Mouse (Mus musculus): ENCODE results near the gene Lypd4.

GRCm38 (mm10) chr7:24903444-24903825 lies 33.7 kb upstream of the Lypd4 start:
- TF ChIP-seq POLR2A (IDR thresholded peaks at IDR 0.05; ENCODE audit: borderline replicate concordance, extremely low read depth, insufficient read depth, insufficient read length, poor library complexity, severe bottlenecking) (no peak), CTCF (IDR thresholded peaks at IDR 0.05; ENCODE audit: borderline replicate concordance, extremely low read depth, insufficient read depth, insufficient read length) (no peak)
